Mouse (Mus musculus) testis, postnatal 14 days (tissue): Measurements from ENCODE around the gene Dck.

ENCODE experiments used
- DNase-seq: peaks from one replicate; pipeline ENCODE4 v3.0.0; 2021; ENCODE audit warnings: low spot score

Gene Dck

DNA sequence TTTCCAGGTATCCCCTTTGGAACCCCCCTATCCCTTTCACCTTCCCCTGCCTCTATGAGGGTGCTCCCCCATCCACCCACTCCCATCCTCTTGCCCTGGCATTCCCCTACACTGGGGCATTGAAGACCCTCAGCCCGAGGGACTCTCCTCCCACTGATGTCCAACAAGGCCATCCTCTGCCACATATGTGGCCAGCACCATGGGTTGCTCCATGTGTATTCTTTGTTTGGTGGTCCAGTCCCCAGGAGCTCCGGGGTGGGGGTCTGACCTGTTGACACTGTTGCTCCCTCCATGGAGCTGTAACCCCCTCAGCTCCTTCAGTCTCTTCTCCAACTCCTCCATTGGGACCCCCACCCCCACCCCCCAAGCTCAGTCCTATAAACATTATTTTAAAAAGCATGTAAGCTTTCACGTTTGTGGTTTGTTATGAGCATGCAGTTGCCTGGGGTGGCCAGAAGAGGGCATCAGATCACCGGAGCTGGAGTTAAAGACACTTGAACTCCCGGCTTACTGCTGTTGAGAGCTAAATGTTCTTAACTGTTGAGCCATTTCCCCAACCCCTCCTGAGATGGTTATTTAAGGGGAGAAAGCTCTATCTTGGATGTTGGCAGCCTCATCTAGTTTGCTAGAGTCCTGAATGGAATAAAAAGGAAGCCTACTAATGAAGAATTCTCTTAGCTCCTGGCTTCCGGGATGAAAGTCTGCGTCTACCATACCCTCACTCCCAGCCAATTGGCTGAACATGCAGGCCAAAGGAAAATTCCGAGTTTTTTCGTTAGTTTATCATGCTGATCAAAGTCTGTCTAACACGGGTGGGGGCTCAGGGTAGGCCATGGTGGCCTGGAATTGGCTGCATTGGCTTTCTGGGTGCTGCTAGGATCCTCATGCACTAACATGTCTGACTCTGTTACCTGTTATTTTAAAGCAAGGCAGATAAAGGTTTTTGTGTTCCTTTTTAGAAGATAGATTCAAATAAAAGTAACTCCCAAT lies 26.8 kb downstream of the Dck start:
- DNase-seq = peak; percentile 29

DNA sequence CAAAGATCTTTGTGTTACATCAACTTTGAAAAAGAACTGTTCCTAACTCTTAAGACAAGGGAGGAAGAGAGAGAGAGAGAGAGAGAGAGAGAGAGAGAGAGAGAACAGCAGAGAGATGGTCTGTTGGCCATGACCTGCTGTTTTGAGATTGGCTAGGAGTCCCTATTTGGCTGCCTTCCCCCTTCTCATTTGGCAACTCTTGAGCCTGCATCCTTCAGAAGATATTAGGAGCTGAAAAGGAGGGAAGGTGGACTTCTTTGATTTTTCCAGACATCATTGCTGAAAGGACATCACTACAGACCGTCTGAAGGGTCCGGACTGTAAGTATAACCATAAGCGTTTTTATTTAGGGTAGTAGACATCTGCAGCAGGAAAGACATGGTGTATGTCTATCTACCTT lies 28.9 kb downstream of the Dck start:
- no peak for DNase-seq

DNA sequence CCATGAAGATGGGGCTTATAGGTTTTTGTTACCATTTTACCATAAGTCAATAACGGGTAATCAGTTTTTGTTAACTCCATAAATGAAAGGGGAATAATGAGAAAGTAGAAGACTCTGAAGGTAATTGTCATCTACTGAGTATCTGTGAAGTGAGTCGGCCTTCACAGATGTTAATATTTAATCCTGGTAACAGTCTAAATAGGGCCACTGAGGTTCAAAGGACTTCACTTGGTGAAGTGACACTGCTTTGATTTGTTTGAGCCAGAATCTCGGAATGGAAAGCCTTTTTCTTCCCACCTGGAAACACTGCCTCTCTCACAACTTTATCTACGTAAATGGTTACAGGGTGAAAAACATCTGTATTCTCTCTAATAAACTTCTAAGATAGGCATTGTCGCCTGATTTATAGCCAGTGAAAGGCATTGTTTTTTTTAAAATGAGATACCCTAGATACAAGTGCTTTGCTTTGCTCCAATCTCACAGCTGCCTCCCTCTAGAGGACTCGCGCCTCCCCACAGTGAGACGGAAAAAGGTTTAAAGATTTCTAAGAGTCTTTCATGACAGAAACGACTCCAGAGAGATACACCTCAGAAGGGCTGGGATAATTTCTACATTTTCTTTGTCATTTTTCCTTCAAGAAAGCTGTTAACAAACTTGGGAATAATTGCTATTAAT lies 31.3 kb downstream of the Dck start:
- DNase-seq = no peak

DNA sequence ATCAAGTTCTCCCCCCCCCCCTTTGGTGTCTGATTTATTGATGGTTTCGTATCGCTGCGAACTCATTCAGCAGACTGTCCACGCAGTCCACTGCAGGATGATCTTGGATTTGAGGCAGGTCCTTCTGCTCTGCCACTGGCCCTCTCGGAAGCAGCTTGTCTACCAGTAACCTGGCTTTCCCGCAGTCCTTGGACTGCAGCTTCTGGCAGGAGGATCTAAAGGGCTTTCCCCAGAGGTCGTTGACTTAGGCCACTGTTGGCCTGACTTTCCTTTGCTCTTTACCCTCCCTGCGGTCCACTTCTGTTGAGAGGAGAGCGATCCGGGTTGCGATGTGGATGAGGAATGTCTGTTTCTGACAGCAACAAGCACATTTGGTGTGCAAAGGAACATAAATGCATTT lies 31.8 kb downstream of the Dck start:
- no peak for DNase-seq

- DNase-seq = no peak
Observed at GRCm38 (mm10) chr5:88797121-88797520, 32.3 kb downstream of the Dck start.

DNA sequence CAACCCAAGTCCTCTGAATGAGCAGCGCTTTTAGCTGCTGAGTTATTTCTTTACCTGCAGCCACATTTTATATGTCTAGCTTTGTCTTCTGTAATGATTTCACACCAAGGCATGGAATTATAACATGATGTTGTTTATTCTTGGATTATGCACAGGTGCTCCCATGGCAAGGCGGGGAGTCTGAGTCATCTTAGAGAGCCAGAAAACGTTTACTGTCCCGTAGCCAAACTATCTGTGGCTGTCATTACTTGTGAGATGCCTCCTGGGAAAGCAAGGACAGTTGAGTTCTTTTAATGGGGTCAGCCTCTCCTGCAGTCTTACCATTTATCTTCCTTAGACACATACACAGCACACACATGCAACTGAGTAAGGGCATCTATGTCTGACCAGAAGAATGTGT lies 40.8 kb downstream of the Dck start:
- DNase-seq = no peak

- no peak for DNase-seq
Observed at GRCm38 (mm10) chr5:88806278-88806677, 41.5 kb downstream of the Dck start.

DNA sequence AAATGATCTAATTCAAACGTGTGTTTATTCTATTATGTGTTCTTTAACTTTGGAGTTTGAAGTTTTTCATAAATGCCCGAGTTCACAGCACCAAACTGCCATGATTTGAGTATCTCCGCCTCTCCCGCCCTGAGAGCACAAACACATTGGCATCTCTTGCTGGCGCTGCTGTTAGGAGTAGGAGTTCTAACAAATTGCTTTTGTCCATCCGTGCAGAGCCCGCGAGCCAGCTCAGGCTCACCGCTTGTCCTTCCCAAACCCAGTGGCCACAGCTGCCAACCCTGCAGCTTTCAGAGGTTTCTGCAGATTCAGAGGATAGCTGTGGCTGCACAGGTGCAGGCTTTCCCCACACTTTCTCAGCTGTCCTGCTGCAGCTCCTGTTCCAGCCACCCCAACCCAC lies 42.5 kb downstream of the Dck start:
- DNase-seq = no peak

DNA sequence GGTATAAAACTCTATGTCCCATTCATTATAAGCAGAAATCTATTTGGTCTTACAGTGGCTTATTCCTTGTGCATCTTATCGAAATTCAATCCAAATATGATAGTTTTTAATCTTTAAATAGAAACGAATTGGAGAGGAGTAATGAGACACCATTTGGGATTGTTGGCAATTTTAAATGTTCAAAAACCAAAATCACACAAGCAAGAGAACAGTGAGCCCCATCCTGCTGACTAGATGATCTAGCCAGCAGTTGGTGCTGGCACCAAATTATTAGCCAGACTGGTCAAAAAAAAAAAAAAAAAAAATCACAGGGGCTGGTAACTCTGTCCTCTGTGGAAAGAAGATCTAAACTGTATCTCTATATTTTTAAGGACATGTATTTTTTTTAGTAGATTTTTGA lies 48.4 kb downstream of the Dck start:
- no peak for DNase-seq

- DNase-seq = no peak
Observed at GRCm38 (mm10) chr5:88814552-88814951, 49.8 kb downstream of the Dck start.

- DNase-seq = no peak
Observed at GRCm38 (mm10) chr5:88821542-88821941, 56.7 kb downstream of the Dck start.

- no peak for DNase-seq
Observed at GRCm38 (mm10) chr5:88824838-88825237, 60.0 kb downstream of the Dck start.

GRCm38 (mm10) chr5:88829835-88830571 lies 65.2 kb downstream of the Dck start:
- peak; percentile 27 for DNase-seq

GRCm38 (mm10) chr5:88830880-88831279 lies 66.1 kb downstream of the Dck start:
- DNase-seq = no peak

GRCm38 (mm10) chr5:88831935-88832334 lies 67.1 kb downstream of the Dck start:
- DNase-seq = no peak
